Mouse (Mus musculus): ENCODE measurements around the gene Nr1i2. TPM values are rescaled to one million over a fixed set of nuclear protein-coding genes. Genes with fewer than 3 reads are reported as not detected.
"Not testable (repeated sequence)": the region's sequence is repeated elsewhere in the genome, so short reads cannot be mapped to it uniquely, and the experiment has no call there.

Nr1i2 gene
- polyA plus RNA-seq, 1 experiment from 2014 or later, result not detected

DNA sequence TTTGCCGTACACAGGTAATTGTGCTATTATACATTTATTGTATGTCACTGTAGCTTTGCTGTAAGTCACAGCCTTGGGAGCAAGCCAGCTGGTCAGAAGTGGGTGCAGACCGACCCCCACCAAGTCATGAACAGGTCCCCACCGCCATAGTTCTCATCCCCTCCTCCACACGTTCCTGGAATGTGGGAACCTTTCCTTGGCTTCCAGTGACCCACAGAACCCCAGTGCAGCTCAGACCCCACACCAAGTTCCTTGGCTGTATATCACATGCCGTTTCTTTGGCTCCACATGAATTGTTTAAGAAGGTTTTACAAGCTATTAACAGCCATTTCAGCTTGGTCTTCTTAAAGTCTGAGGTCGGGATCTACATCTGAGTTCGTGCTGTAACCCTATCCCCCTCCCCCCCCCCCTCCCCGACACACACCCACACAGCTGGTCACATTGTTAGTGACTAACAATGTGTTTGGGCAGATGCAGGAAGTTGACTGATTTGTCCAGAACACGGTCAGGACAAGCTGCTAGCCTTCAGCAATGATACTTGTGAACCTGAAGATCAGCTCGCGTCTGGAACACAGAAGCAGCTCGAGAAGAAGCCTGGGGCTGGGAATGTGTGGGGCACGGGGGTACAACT lies 46.2 kb downstream of the Nr1i2 start:
- H3K4me1 ChIP-seq (ENCODE audit: control insufficient read depth, insufficient read depth, low read length), result no peaks in the 10 kb centered on the region
- H3K27ac ChIP-seq (ENCODE audit: low read length), result no peak overlapping the region
- H3K36me3 ChIP-seq (ENCODE audit: control insufficient read depth, insufficient read depth, low read length), result 0 out of 2 replicates have a peak, but pooled peaks cover 3% of the 10 kb centered on the region
- H3K4me2 ChIP-seq (ENCODE audit: low read length), result no peak overlapping the region
- H3K27me3 ChIP-seq (ENCODE audit: control insufficient read depth, insufficient read depth, low read depth, low read length), result no peaks in the 10 kb centered on the region
- no peak overlapping the region for H3K4me3 ChIP-seq (ENCODE audit: low read depth, low read length)
- no peaks in the 10 kb centered on the region for H3K9me3 ChIP-seq (replicated peaks; ENCODE audit: control insufficient read depth, low read length, poor library complexity, severe bottlenecking)
- 58% methylated on average over 13 of the region's 13 CpGs for WGBS
- no peak for ATAC-seq
- H3K9ac ChIP-seq (ENCODE audit: low read depth, low read length), result no peak overlapping the region

DNA sequence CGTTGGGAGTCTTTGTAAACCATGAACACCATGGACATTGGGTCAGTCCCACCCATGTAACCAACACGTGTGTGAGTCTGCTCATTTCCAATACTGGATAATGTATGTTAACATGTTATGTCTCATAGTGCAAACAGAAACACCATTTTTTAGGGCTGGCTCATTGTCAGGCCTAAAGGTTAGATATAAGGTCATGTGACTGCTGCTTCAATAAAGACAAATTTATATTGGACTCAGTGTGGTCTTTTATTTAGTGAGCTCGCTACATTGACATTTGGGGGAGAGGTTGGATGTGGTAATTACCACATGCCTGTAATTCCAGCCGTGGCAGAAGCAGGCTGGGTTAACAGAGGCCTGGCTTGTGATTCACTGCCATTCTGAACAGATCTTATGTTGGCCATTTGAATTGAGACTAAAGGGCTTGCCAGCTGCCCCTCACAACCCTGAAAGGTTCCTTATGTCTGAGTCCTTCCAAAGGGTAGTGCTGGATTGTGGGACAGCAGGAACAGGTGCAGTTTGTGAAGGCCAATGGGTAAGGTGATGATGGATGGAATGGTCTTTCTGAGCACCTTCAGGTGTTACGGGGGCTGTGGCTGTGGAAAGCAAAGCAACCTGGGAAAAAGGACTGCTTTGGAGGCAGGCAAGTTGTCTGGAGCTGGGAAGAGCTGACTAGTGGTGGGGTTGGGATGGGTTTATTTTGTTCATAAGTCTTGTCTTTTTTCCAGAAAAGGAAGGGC lies 48.6 kb downstream of the Nr1i2 start:
- H3K4me1 ChIP-seq (ENCODE audit: control insufficient read depth, insufficient read depth, low read length), result no peaks in the 10 kb centered on the region; the same call in 1 of the 2 replicates
- H3K9ac ChIP-seq (ENCODE audit: low read depth, low read length), result no peak overlapping the region
- 86% methylated on average over 5 of the region's 5 CpGs for WGBS
- H3K4me2 ChIP-seq (ENCODE audit: low read length), result no peak overlapping the region
- H3K4me3 ChIP-seq (ENCODE audit: low read depth, low read length), result no peak overlapping the region
- no peak overlapping the region for H3K27ac ChIP-seq (ENCODE audit: low read length)
- H3K27me3 ChIP-seq (ENCODE audit: control insufficient read depth, insufficient read depth, low read depth, low read length), result no peaks in the 10 kb centered on the region
- no peaks in the 10 kb centered on the region for H3K9me3 ChIP-seq (replicated peaks; ENCODE audit: control insufficient read depth, low read length, poor library complexity, severe bottlenecking)
- peaks cover 11% of the 10 kb centered on the region for H3K36me3 ChIP-seq (ENCODE audit: control insufficient read depth, insufficient read depth, low read length)
- ATAC-seq, result no peak

DNA sequence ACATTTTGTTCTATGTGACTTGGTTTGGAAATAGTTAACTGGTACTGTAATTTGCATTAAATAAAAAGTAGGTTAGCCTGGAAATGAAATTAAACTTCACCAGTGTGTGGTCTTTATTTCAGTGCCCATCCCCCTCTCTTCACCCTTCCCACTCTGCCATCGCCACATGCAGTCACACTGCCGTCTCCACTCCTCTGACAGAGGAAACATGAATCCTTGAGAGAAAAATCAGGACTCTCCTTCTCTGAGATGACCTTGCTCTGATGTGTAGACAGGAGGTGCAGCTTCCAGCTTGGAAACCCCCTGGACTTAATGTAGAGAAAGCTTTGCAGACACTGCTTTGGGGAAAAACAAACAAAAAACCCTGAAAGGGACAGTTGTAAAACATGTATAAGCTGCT lies 49.2 kb downstream of the Nr1i2 start:
- H3K27ac ChIP-seq (ENCODE audit: low read length), result no peak overlapping the region
- H3K27me3 ChIP-seq (ENCODE audit: control insufficient read depth, insufficient read depth, low read depth, low read length), result no peaks in the 10 kb centered on the region
- H3K4me2 ChIP-seq (ENCODE audit: low read length), result no peak overlapping the region
- no peak overlapping the region for H3K9ac ChIP-seq (ENCODE audit: low read depth, low read length)
- no peaks in the 10 kb centered on the region for H3K9me3 ChIP-seq (replicated peaks; ENCODE audit: control insufficient read depth, low read length, poor library complexity, severe bottlenecking)
- H3K36me3 ChIP-seq (ENCODE audit: control insufficient read depth, insufficient read depth, low read length), result peaks cover 11% of the 10 kb centered on the region
- H3K4me3 ChIP-seq (ENCODE audit: low read depth, low read length), result no peak overlapping the region
- 60% methylated on average over 2 of the region's 2 CpGs for WGBS
- no peaks in the 10 kb centered on the region; the same call in 1 of the 2 replicates for H3K4me1 ChIP-seq (ENCODE audit: control insufficient read depth, insufficient read depth, low read length)
- ATAC-seq, result no peak

DNA sequence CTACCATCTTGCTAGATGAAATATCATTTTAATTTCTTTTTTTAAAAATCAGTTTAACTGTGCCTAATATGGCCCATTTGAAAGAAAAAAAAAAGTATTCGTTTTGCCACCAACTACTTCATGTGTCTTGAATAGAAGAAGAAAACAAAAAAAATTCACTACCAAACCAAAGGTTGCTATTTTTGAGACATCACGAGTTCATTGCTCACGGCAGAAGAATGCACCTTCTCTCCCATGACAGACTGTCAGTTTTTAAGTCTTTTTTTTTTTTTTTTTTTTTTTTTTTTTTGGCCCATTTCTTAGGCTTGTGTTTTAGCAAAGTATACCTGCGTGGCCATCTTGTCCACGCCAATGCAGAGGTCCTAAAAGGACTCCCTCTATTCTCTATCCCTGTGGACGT lies 50.5 kb downstream of the Nr1i2 start:
- H3K9ac ChIP-seq (ENCODE audit: low read depth, low read length), result no peak overlapping the region
- no peak overlapping the region for H3K4me3 ChIP-seq (ENCODE audit: low read depth, low read length)
- 93% methylated on average over 6 of the region's 6 CpGs for WGBS

DNA sequence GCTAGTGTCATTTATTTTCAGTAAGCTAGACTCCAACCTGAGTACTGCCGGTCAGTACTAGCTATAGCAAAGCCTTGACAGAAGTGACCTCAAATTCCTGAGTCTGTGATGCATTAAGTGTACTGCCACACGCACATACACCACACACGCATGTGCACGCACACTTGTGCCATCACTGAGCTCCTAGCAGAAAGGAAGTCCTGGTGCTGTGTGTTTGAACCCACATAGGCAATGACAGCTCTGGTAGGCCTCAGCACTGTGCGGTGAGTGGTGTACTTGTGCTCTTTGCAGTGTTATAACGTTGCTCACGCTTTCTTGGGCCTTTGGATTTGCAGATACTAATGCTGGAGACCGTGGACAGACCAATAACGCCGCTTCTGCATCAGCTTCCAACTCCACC lies 54.5 kb downstream of the Nr1i2 start:
- Histone ChIP-seq H3K36me3 (ENCODE audit: control insufficient read depth, insufficient read depth, low read length) (peaks cover 8% of the 10 kb centered on the region), H3K9me3 (replicated peaks; ENCODE audit: control insufficient read depth, low read length, poor library complexity, severe bottlenecking) (no peaks in the 10 kb centered on the region), H3K4me2 (ENCODE audit: low read length) (no peak overlapping the region), H3K9ac (ENCODE audit: low read depth, low read length) (no peak overlapping the region), H3K27me3 (ENCODE audit: control insufficient read depth, insufficient read depth, low read depth, low read length) (no peaks in the 10 kb centered on the region), H3K27ac (ENCODE audit: low read length) (no peak overlapping the region), H3K4me3 (ENCODE audit: low read depth, low read length) (no peak overlapping the region), H3K4me1 (ENCODE audit: control insufficient read depth, insufficient read depth, low read length) (no peaks in the 10 kb centered on the region; the same call in 1 of the 2 replicates)
- no peak for ATAC-seq
- WGBS, result 98% methylated on average over 10 of the region's 10 CpGs

More for the DNA sequence above, 50.5 kb downstream of the Nr1i2 start:
- no peak overlapping the region for H3K27ac ChIP-seq (ENCODE audit: low read length)
- H3K4me2 ChIP-seq (ENCODE audit: low read length), result no peak overlapping the region
- no peaks in the 10 kb centered on the region; the same call in 1 of the 2 replicates for H3K4me1 ChIP-seq (ENCODE audit: control insufficient read depth, insufficient read depth, low read length)
- ATAC-seq, result no peak
- no peaks in the 10 kb centered on the region for H3K9me3 ChIP-seq (replicated peaks; ENCODE audit: control insufficient read depth, low read length, poor library complexity, severe bottlenecking)
- H3K36me3 ChIP-seq (ENCODE audit: control insufficient read depth, insufficient read depth, low read length), result peaks cover 11% of the 10 kb centered on the region
- H3K27me3 ChIP-seq (ENCODE audit: control insufficient read depth, insufficient read depth, low read depth, low read length), result no peaks in the 10 kb centered on the region

DNA sequence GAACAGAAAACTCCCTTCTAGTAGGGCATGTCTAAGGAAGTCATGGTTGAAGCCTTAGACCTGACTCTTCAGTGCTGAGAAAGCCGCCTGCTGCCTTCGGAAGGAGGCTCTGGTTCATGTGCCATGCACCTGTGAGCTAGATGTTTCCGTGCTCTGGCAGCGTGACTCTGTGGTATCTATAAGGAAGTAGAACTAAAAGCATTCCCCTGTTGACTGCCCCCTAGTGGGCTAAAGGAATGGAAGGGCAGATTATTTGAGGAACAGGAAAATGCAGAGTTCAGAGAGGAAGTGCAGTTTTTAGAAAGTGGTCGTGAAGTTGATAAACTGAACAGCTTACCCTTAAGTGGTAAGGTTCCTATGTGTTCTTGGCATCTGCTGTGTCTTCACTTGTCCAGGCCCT lies 54.9 kb downstream of the Nr1i2 start:
- no peak overlapping the region for H3K27ac ChIP-seq (ENCODE audit: low read length)
- no peaks in the 10 kb centered on the region for H3K27me3 ChIP-seq (ENCODE audit: control insufficient read depth, insufficient read depth, low read depth, low read length)
- no peak overlapping the region for H3K9ac ChIP-seq (ENCODE audit: low read depth, low read length)
- no peaks in the 10 kb centered on the region for H3K9me3 ChIP-seq (replicated peaks; ENCODE audit: control insufficient read depth, low read length, poor library complexity, severe bottlenecking)
- no peaks in the 10 kb centered on the region; the same call in 1 of the 2 replicates for H3K4me1 ChIP-seq (ENCODE audit: control insufficient read depth, insufficient read depth, low read length)
- 79% methylated on average over 5 of the region's 5 CpGs for WGBS
- H3K4me2 ChIP-seq (ENCODE audit: low read length), result no peak overlapping the region
- H3K4me3 ChIP-seq (ENCODE audit: low read depth, low read length), result no peak overlapping the region
- H3K36me3 ChIP-seq (ENCODE audit: control insufficient read depth, insufficient read depth, low read length), result peaks cover 8% of the 10 kb centered on the region
- no peak for ATAC-seq

DNA sequence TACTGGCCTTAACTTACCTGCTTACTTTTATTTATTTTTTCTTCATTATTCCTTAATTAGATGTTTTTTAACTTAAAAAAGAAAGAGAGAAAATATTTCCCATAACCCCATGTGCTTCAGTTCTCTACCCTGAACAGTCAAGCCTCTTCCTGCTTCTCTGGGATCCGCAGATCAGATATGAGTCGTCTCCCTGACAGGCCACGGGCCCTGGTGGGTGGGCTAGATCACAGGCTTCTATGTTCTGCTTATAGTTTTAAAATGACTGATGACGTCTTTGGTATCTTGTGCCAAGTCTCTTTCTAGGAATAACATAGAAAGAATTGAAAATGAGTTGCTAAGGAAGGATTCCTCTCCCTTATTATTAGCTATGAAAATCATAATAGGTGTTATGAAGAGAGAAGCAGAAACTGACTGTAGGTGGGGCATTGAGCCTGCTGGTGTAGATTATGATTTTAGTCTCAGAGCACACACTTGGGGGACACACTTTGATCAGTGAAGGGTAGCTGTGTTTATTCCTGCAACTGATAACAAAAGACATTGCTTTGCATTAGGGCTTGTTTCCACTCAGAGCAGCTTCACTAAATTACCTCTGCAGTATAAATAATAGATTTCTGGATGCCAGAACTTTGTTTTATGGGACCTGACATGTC lies 57.6 kb downstream of the Nr1i2 start:
- Histone ChIP-seq H3K27me3 (ENCODE audit: control insufficient read depth, insufficient read depth, low read depth, low read length) (no peaks in the 10 kb centered on the region), H3K4me1 (ENCODE audit: control insufficient read depth, insufficient read depth, low read length) (no peaks in the 10 kb centered on the region), H3K9me3 (replicated peaks; ENCODE audit: control insufficient read depth, low read length, poor library complexity, severe bottlenecking) (no peaks in the 10 kb centered on the region), H3K9ac (ENCODE audit: low read depth, low read length) (no peak overlapping the region), H3K36me3 (ENCODE audit: control insufficient read depth, insufficient read depth, low read length) (peaks cover 4% of the 10 kb centered on the region; the same call in 1 of the 2 replicates), H3K27ac (ENCODE audit: low read length) (no peak overlapping the region), H3K4me2 (ENCODE audit: low read length) (no peak overlapping the region), H3K4me3 (ENCODE audit: low read depth, low read length) (no peak overlapping the region)
- WGBS, result 65% methylated on average over 4 of the region's 4 CpGs
- ATAC-seq, result no peak

DNA sequence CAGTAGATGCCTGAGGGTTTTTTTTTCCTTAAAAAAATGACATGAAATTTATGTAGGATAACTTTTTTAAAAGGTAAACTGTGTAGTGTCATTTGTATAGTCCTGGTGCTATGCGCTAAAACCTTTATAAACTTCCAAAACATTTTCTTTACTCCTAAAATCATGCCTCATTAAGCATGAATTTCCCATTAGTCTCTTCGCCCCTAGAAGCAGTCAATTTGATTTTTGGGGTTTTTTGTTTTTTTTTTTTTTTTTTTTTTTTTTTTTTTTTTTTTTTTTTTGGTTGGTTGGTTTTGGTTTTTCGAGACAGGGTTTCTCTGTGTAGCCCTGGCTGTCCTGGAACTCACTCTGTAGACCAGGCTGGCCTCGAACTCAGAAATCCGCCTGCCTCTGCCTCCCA lies 72.1 kb downstream of the Nr1i2 start:
- not testable (repeated sequence) for ATAC-seq

DNA sequence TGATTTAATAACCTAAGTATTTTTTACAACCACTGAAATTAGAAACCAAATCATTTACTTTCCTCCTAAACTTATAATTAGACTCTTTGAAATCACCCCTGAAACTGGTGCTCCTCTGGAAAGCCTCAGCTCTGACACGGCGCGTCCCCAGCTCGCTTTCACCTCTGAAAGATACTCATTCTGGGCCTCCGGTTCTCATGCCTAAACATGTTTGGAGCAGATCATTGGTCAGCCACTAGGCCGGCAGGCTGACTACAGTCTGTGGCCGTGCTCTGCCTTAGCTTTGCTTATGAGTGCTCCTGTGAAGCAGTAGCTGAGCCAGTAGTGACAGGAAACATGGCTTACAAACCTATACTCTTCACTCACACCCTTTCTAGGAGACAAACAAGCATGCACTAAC lies 89.4 kb downstream of the Nr1i2 start:
- H3K27me3 ChIP-seq (ENCODE audit: control insufficient read depth, insufficient read depth, low read depth, low read length), result no peaks in the 10 kb centered on the region
- no peak overlapping the region for H3K4me3 ChIP-seq (ENCODE audit: low read depth, low read length)
- H3K9ac ChIP-seq (ENCODE audit: low read depth, low read length), result no peak overlapping the region
- no peak overlapping the region for H3K4me2 ChIP-seq (ENCODE audit: low read length)
- H3K36me3 ChIP-seq (ENCODE audit: control insufficient read depth, insufficient read depth, low read length), result 0 out of 2 replicates have a peak, but pooled peaks cover 2% of the 10 kb centered on the region
- ATAC-seq, result no peak
- no peak overlapping the region for H3K27ac ChIP-seq (ENCODE audit: low read length)
- WGBS, result 97% methylated on average over 7 of the region's 7 CpGs
- H3K4me1 ChIP-seq (ENCODE audit: control insufficient read depth, insufficient read depth, low read length), result peaks cover 2% of the 10 kb centered on the region; the same call in 1 of the 2 replicates
- no peaks in the 10 kb centered on the region for H3K9me3 ChIP-seq (replicated peaks; ENCODE audit: control insufficient read depth, low read length, poor library complexity, severe bottlenecking)

More for the DNA sequence above, 72.1 kb downstream of the Nr1i2 start:
- peaks cover 15% of the 10 kb centered on the region for H3K36me3 ChIP-seq (ENCODE audit: control insufficient read depth, insufficient read depth, low read length)
- H3K4me1 ChIP-seq (ENCODE audit: control insufficient read depth, insufficient read depth, low read length); H3K9ac ChIP-seq (ENCODE audit: low read depth, low read length); H3K9me3 ChIP-seq (replicated peaks; ENCODE audit: control insufficient read depth, low read length, poor library complexity, severe bottlenecking); H3K27ac ChIP-seq (ENCODE audit: low read length); H3K4me3 ChIP-seq (ENCODE audit: low read depth, low read length); H3K27me3 ChIP-seq (ENCODE audit: control insufficient read depth, insufficient read depth, low read depth, low read length); H3K4me2 ChIP-seq (ENCODE audit: low read length): not testable (repeated sequence)
- 94% methylated on average over 4 of the region's 5 CpGs for WGBS

Measured in midbrain, embryonic 16.5 days (tissue).